Mouse (Mus musculus) embryonic facial prominence, embryonic 15.5 days (tissue): Measurements from ENCODE around the gene Lamtor3. TPM values are rescaled to one million over a fixed set of nuclear protein-coding genes. Genes with fewer than 3 reads are reported as not detected.

Experiments used
- ATAC-seq: fragments of 200-750 bp; cut with Nextera tagmentation; 2 replicates; pipeline ENCODE4 v1.8.0; 2017; ENCODE audit warnings: low read depth, moderate TSS enrichment; ENCODE audit not compliant: insufficient number of reproducible peaks, low FRiP score, low TSS enrichment
- H3K27ac ChIP-seq: fragments of 300-500 bp; sonication (generic); replicated peaks from 2 replicates; pipeline ENCODE4 v1.5.1; 2015; ENCODE audit warnings: mild to moderate bottlenecking, inconsistent platforms
- H3K27me3 ChIP-seq: fragments of 300-500 bp; sonication (generic); 2 replicates; pipeline ENCODE4 v1.6.1; 2015; ENCODE audit warnings: inconsistent platforms
- H3K36me3 ChIP-seq: fragments of 300-500 bp; sonication (generic); 2 replicates; pipeline ENCODE4 v1.6.1; 2015; ENCODE audit warnings: mild to moderate bottlenecking, inconsistent platforms
- H3K4me1 ChIP-seq: fragments of 300-500 bp; sonication (generic); 2 replicates; pipeline ENCODE4 v1.6.1; 2015; ENCODE audit warnings: inconsistent platforms
- H3K4me2 ChIP-seq: fragments of 300-500 bp; sonication (generic); replicated peaks from 2 replicates; pipeline ENCODE4 v1.6.1; 2015; ENCODE audit warnings: mild to moderate bottlenecking, inconsistent platforms
- H3K4me3 ChIP-seq: fragments of 300-500 bp; sonication (generic); replicated peaks from 2 replicates; pipeline ENCODE4 v1.5.1; 2015; ENCODE audit warnings: mild to moderate bottlenecking, inconsistent platforms
- H3K9ac ChIP-seq: fragments of 300-500 bp; sonication (generic); 2 replicates; pipeline ENCODE4 v1.6.1; 2015; ENCODE audit warnings: inconsistent platforms
- H3K9me3 ChIP-seq: fragments of 300-500 bp; sonication (generic); replicated peaks from 2 replicates; pipeline ENCODE4 v1.6.1; 2016; ENCODE audit warnings: inconsistent platforms
- WGBS: fragments of 180-500 bp; shearing (Covaris S2); methylation state at CpG from one replicate; pipeline ENCODE4 v1.1.7; 2015; 5-methylcytosine and 5-hydroxymethylcytosine counted together
- polyA plus RNA-seq: library from polyadenylated mRNA; unstranded; fragments of >200 nt; fragmentation: Nextera tagmentation; extraction: Ambion mirVana; gene quantifications from 2 replicates; pipeline ENCODE4 v1.2.1, GENCODE M21; 2015

The Lamtor3 gene
- 110 and 116 TPM in 2 replicates for polyA plus RNA-seq

DNA sequence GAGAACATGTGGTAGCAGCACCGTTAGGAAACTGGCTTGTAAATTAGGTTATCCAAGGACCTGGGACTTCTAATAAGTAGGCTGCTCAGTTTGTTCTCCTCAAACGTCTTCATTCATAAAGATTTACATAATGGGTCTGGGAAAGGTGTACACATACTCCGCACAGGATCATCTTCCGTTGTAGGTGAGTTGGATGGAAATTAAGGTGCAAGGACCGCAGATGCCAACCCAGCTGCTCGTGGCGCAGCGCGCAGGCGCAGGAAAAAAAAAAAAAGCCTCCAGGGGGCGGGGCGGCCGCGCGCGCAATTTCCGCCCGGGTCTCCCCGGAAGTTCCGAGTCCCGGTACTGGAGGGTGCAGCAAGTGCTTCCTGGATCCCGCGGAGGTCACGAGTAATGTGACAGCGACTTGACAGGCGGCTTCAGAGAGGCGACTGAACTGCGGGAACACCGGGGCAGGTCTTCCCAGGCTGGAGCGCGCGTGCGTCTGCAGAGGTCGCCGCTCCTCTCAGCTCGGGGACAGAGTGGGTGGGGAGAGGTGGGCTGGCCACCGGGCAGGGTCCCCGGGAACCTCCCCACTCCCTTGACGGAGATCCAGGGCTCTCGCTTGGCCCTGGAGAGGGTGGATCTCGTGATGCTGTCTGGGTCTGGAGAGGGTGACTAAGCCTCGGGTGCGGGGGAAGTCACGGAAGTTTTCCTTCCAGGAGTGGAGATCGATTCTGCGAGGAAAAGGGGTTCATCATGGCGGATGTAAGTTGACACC lies at the start of gene Lamtor3:
Gene Lamtor3, plus strand, starts transcription at position 335 of the 760 bp plus-strand sequence.
- WGBS = under 1% methylated on average over 47 of the region's 47 CpGs
- H3K36me3 ChIP-seq = peaks cover 14% of the 10 kb centered on the region
- peak within 1 kb of the TSS; percentile 89 for H3K27ac ChIP-seq
- H3K4me2 ChIP-seq = peak within 1 kb of the TSS; percentile 78
- ATAC-seq = peak; percentile 91
- no peaks in the 10 kb centered on the region for H3K9me3 ChIP-seq
- peak within 1 kb of the TSS; percentile 91 for H3K4me3 ChIP-seq
- peaks cover 18% of the 10 kb centered on the region for H3K4me1 ChIP-seq
- peak within 1 kb of the TSS; percentile 78 for H3K9ac ChIP-seq
- H3K27me3 ChIP-seq = no peaks in the 10 kb centered on the region

DNA sequence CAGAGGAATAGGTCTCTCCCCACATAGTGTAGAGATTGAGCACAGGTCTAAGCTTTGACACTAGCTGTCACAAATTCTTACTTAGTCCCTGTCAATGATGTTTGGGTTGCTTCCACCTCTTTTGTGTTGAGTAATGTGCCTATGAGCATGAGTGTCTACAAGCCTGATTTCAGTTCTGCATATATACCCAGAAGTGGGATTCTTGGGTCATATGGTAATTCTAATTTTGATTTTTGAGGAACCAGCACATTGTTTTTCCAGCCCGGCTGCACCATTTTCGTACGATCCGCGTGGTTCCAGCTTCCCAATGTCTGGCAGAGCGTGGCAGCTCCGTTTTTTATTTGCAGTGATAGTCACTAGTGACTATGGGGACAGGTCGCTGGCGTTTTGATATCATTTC lies 48.9 kb upstream of the Lamtor3 start:
- ATAC-seq = no peak
- Histone ChIP-seq H3K27ac (no peak overlapping the region), H3K9ac (no peak overlapping the region), H3K27me3 (no peaks in the 10 kb centered on the region), H3K36me3 (no peaks in the 10 kb centered on the region), H3K4me3 (no peak overlapping the region), H3K4me1 (peaks cover 17% of the 10 kb centered on the region), H3K4me2 (no peak overlapping the region), H3K9me3 (no peaks in the 10 kb centered on the region)
- WGBS = 96% methylated on average over 9 of the region's 9 CpGs

DNA sequence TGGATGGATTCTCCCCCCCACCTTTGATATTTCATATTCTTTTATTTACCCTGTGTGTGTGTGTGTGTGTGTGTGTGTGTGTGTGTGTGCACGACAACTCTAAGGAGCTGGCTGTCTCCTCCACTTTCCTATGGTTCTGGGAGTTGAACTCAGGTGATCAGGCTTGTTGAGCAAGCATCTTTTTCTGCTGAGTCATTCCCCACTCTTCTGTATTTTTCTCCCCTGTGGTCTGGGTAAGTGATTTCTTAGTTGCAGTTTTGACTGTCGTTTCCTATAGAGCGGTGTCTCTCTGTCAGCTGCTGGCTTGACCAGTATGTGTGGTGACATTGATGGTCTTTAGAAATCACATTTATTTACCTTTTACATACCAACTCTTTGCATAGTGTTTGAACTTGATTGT lies 39.0 kb upstream of the Lamtor3 start:
- H3K4me2 ChIP-seq = no peak overlapping the region
- H3K27me3 ChIP-seq = no peaks in the 10 kb centered on the region
- H3K9me3 ChIP-seq = no peaks in the 10 kb centered on the region; the same call in 1 of the 2 replicates
- H3K27ac ChIP-seq = no peak overlapping the region
- H3K4me1 ChIP-seq = no peaks in the 10 kb centered on the region
- H3K36me3 ChIP-seq = peaks cover 9% of the 10 kb centered on the region; the same call in 1 of the 2 replicates
- no peak overlapping the region for H3K9ac ChIP-seq
- H3K4me3 ChIP-seq = no peak overlapping the region
- ATAC-seq = no peak
- 80% methylated on average over 3 of the region's 3 CpGs for WGBS

DNA sequence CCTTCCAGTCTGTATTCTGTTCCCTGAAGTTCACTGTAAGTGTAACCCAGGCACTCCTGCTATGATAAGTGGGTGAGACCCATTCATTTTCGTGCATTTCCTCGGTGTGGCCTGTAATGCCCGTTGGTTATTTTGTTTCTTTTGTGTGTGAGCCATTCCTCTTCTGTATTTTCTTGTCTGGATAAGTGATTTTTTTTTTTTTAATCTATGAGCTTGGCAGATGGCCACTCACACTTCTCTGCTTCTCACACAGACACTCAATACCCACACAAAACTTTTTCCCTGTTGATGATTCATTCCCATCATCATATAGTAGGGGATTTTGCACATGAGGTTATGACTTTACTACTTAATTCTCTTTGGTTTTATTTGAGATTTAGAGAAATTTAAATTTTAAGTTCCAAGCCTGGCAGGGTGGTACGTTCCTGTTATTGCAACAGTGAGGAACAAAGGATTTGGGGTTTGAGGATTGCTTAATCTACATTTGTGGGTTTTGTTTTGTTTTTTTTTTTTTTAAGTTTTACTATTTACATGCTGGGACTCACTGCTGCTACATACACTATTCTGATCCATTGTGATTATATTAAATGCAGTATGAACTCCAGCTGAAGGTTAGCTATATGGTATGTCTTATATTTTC lies 38.1 kb upstream of the Lamtor3 start:
- Histone ChIP-seq H3K9me3 (no peaks in the 10 kb centered on the region; the same call in 1 of the 2 replicates), H3K4me2 (no peak overlapping the region), H3K9ac (no peak overlapping the region), H3K36me3 (peaks cover 9% of the 10 kb centered on the region; the same call in 1 of the 2 replicates), H3K4me1 (no peaks in the 10 kb centered on the region), H3K4me3 (no peak overlapping the region), H3K27ac (no peak overlapping the region), H3K27me3 (no peaks in the 10 kb centered on the region)
- ATAC-seq = no peak
- 77% methylated on average over 4 of the region's 4 CpGs for WGBS

DNA sequence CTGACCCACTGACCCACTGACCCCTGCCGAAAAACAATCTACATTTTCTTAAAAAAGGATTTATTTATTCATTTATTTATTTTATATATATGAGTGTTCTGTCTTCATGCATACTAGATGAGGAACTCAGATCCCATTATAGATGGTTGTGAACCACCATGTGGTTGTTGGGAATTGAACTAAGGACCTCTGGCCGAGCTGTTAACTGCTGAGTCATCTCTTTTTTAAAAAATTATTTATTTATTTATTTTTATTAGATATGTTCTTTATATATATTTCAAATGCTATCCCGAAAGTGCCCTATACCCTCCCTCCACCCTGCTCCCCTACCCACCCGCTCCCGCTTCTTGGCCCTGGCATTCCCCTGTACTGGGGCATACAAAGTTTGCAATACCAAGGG lies 37.2 kb upstream of the Lamtor3 start:
- H3K27me3 ChIP-seq = no peaks in the 10 kb centered on the region
- H3K9me3 ChIP-seq = no peaks in the 10 kb centered on the region; the same call in 1 of the 2 replicates
- H3K4me1 ChIP-seq = no peaks in the 10 kb centered on the region
- no peak for ATAC-seq
- WGBS = 93% methylated on average over 5 of the region's 5 CpGs
- H3K36me3 ChIP-seq = peaks cover 9% of the 10 kb centered on the region; the same call in 1 of the 2 replicates
- no peak overlapping the region for H3K4me3 ChIP-seq
- no peak overlapping the region for H3K4me2 ChIP-seq
- no peak overlapping the region for H3K9ac ChIP-seq
- no peak overlapping the region for H3K27ac ChIP-seq

DNA sequence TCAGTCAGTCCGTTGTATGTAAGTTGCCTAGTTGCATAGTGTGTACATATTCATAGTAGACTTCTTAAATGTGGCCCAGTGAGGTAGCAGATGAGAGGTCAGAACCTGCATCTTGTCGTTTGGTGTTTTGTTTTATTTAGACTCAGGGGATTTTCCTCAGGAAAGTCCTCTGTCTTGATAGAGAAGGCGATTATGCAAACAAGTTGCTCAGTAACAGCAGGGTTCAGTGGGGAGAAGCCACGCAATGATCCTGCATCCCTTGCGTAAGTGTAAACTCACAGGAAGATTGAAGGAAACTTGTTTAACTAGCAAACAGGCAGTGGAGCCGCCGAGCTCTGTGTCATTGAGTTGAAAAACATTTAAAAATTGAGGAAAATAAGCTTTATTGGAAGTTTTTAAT lies 30.3 kb upstream of the Lamtor3 start:
- no peaks in the 10 kb centered on the region for H3K4me1 ChIP-seq
- no peak overlapping the region for H3K27ac ChIP-seq
- H3K27me3 ChIP-seq = no peaks in the 10 kb centered on the region
- no peak overlapping the region for H3K4me2 ChIP-seq
- no peak overlapping the region for H3K4me3 ChIP-seq
- peaks cover 9% of the 10 kb centered on the region; the same call in 1 of the 2 replicates for H3K36me3 ChIP-seq
- WGBS = 81% methylated on average over 7 of the region's 7 CpGs
- no peak overlapping the region for H3K9ac ChIP-seq
- H3K9me3 ChIP-seq = no peaks in the 10 kb centered on the region
- no peak for ATAC-seq

DNA sequence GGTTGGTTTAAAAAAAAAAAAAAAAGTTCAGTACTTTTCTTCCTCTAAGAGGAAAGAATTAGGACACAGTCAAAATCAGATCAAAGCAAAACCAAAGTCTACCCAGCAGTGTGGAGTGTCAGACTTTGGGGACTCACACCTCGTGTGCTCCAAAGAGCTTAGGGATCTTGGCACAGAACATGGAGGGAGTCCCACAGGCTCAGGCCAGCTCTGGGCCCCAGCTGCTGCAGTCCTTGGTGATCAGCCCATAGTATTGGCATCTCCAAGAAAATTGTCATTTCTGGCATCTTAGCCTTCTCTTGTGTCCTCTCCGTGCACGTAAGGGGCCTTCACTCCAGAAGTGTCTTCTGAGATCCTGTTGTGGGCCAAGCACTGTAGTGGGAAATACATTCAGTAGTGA lies 27.2 kb upstream of the Lamtor3 start:
- no peak overlapping the region for H3K27ac ChIP-seq
- H3K36me3 ChIP-seq = peaks cover 30% of the 10 kb centered on the region
- no peak overlapping the region for H3K9ac ChIP-seq
- no peak for ATAC-seq
- H3K9me3 ChIP-seq = no peaks in the 10 kb centered on the region
- no peaks in the 10 kb centered on the region for H3K27me3 ChIP-seq
- no peak overlapping the region for H3K4me2 ChIP-seq
- WGBS = 74% methylated on average over 3 of the region's 3 CpGs
- no peak overlapping the region for H3K4me3 ChIP-seq
- no peaks in the 10 kb centered on the region for H3K4me1 ChIP-seq

DNA sequence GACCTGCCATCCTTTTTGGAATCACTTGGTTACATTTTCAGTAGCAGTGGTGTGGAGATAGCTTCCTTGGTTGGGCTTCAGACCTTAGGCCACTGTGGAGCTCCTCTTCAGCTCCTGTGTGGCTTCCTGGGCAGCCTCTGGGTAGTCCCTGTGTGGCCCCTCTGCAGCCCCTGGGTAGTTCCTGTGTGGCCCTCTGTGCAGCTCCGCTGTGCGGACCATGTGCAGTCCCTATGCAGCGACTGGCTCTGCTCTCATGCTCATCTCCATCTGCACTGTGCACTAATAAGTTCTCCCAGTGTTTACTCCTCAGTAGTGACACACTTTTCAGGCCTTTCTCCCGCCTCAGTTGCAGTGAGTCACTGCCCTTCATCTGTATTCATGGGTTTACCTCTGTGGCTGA lies 26.2 kb upstream of the Lamtor3 start:
- ATAC-seq = no peak
- no peak overlapping the region for H3K4me3 ChIP-seq
- 93% methylated on average over 4 of the region's 4 CpGs for WGBS
- H3K27ac ChIP-seq = no peak overlapping the region
- H3K4me1 ChIP-seq = no peaks in the 10 kb centered on the region
- no peaks in the 10 kb centered on the region for H3K27me3 ChIP-seq
- H3K9ac ChIP-seq = no peak overlapping the region
- peaks cover 30% of the 10 kb centered on the region for H3K36me3 ChIP-seq
- no peak overlapping the region for H3K4me2 ChIP-seq
- H3K9me3 ChIP-seq = no peaks in the 10 kb centered on the region

DNA sequence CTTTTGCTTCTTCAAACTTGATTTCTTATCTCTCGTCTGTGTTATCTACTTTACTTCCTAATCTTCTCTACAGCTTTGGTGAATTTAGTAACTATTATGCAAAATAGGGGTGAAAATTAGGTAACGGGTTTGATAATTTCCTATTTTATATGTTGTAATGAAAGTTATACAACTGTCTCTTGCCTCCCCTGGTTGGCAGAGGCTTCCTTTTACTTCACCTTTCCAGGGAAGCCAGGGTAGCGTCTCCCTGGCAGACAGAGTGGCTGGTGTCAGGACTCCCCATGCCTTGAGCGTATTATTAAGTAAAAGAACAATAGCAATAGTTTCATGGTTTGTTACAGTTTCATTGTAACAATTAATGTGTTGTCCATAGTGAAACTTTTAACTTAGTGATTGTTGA lies 24.5 kb upstream of the Lamtor3 start:
- H3K4me2 ChIP-seq = no peak overlapping the region
- peaks cover 46% of the 10 kb centered on the region for H3K36me3 ChIP-seq
- no peak overlapping the region for H3K27ac ChIP-seq
- WGBS = 88% methylated on average over 4 of the region's 4 CpGs
- no peaks in the 10 kb centered on the region for H3K4me1 ChIP-seq
- H3K27me3 ChIP-seq = no peaks in the 10 kb centered on the region
- no peak for ATAC-seq
- H3K9me3 ChIP-seq = no peaks in the 10 kb centered on the region
- no peak overlapping the region for H3K9ac ChIP-seq
- H3K4me3 ChIP-seq = no peak overlapping the region

DNA sequence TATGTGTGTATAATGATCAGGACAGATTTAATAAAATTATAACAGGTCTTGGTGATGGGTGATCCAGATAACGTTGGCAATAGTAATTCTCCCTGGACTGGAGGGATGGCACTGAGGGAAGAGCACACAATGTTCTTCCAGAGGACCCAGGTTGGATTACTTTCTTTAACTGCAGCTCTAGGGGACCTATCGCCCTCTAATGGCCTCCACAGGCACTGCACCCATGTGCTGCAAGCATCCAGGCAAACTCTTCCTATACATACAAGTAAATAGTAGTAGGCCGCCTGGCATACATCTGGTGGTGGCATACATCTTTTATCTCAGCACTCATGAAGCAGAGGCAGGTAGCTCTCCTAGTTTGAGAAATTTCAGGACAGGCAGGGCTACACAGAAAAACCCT lies 23.1 kb upstream of the Lamtor3 start:
- WGBS = 94% methylated on average over 3 of the region's 3 CpGs
- Histone ChIP-seq H3K4me1 (no peaks in the 10 kb centered on the region), H3K36me3 (peaks cover 37% of the 10 kb centered on the region), H3K27ac (no peak overlapping the region), H3K9me3 (no peaks in the 10 kb centered on the region), H3K4me3 (no peak overlapping the region), H3K27me3 (no peaks in the 10 kb centered on the region), H3K9ac (no peak overlapping the region), H3K4me2 (no peak overlapping the region)
- no peak for ATAC-seq

DNA sequence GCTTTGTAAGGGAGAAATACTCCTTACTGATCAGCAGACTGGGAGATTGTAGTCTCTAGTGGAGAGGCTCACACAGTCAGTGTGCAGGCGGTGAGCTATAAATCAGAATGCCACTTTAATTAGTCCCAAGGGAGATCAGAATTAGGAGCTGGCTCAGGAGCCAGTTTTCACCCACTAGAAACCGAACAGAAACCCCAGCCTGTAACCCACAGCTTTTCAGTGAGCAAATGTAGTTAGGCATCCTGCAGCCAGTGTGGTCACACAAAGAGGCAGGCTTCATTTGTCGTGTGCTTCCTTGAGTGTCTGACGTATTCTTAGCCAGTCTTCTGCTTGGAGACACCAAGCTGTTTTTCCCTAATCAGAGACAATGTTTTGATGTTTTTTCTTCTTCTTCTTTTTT lies 21.9 kb upstream of the Lamtor3 start:
- Histone ChIP-seq H3K4me2 (no peak overlapping the region), H3K4me1 (no peaks in the 10 kb centered on the region), H3K4me3 (no peak overlapping the region), H3K27ac (no peak overlapping the region), H3K27me3 (no peaks in the 10 kb centered on the region), H3K9ac (no peak overlapping the region), H3K36me3 (peaks cover 37% of the 10 kb centered on the region), H3K9me3 (no peaks in the 10 kb centered on the region)
- WGBS = 86% methylated on average over 4 of the region's 4 CpGs
- ATAC-seq = no peak
